Mouse (Mus musculus) hindbrain, embryonic 14.5 days (tissue): ENCODE results near the gene Arhgap19. TPM values are rescaled to one million over a fixed set of nuclear protein-coding genes. Genes with fewer than 3 reads are reported as not detected.

Experiments used
- ATAC-seq: fragments of 200-750 bp; cut with Nextera tagmentation; 2 replicates; pipeline ENCODE4 v1.8.0; 2017; ENCODE audit warnings: moderate number of reproducible peaks, mild to moderate bottlenecking, moderate TSS enrichment, moderate library complexity; ENCODE audit not compliant: low FRiP score
- DNase-seq: peaks from one replicate; pipeline ENCODE4 v3.0.0-alpha.2; 2015; ENCODE audit warnings: low spot score
- H3K27ac ChIP-seq: fragments of 300-500 bp; sonication (generic); 2 replicates; pipeline ENCODE4 v1.5.1; 2014; ENCODE audit warnings: mild to moderate bottlenecking, moderate library complexity
- H3K27me3 ChIP-seq: fragments of 300-500 bp; sonication (generic); 2 replicates; pipeline ENCODE4 v1.6.1; 2014; ENCODE audit warnings: mild to moderate bottlenecking, low read length, mixed read lengths; ENCODE audit not compliant: control insufficient read depth, insufficient read depth
- H3K36me3 ChIP-seq: fragments of 300-500 bp; sonication (generic); replicated peaks from 2 replicates; pipeline ENCODE4 v1.6.1; 2014; ENCODE audit not compliant: control insufficient read depth, insufficient read depth
- H3K4me1 ChIP-seq: fragments of 300-500 bp; sonication (generic); replicated peaks from 2 replicates; pipeline ENCODE4 v1.6.1; 2014; ENCODE audit warnings: antibody characterized with exemption, low read length, mixed read lengths; ENCODE audit not compliant: control insufficient read depth, insufficient read depth
- H3K4me2 ChIP-seq: fragments of 300-500 bp; sonication (generic); replicated peaks from 2 replicates; pipeline ENCODE4 v1.6.1; 2014; ENCODE audit warnings: mild to moderate bottlenecking, moderate library complexity
- H3K4me3 ChIP-seq: fragments of 300-500 bp; sonication (generic); replicated peaks from 2 replicates; pipeline ENCODE4 v1.5.1; 2014; ENCODE audit warnings: mild to moderate bottlenecking, low read length
- H3K9ac ChIP-seq: fragments of 300-500 bp; sonication (generic); 2 replicates; pipeline ENCODE4 v1.6.1; 2014
- H3K9me3 ChIP-seq: fragments of 300-500 bp; sonication (generic); 2 replicates; pipeline ENCODE4 v1.6.1; 2016; ENCODE audit warnings: low read length; ENCODE audit not compliant: control insufficient read depth
- WGBS: fragments of 180-500 bp; shearing (Covaris S2); extraction: QIAGEN DNeasy Blood & Tissue Kit; methylation state at CpG from one replicate; pipeline ENCODE4 v1.1.7; 2014; 5-methylcytosine and 5-hydroxymethylcytosine counted together
- polyA plus RNA-seq: library from polyadenylated mRNA; unstranded; fragments of >200 nt; fragmentation: Nextera tagmentation; extraction: Ambion mirVana; gene quantifications from 2 replicates; pipeline ENCODE4 v1.2.1, GENCODE M21; 2014

Gene Arhgap19
- polyA plus RNA-seq, 1 experiment from 2014 or later: 6.7 TPM

DNA sequence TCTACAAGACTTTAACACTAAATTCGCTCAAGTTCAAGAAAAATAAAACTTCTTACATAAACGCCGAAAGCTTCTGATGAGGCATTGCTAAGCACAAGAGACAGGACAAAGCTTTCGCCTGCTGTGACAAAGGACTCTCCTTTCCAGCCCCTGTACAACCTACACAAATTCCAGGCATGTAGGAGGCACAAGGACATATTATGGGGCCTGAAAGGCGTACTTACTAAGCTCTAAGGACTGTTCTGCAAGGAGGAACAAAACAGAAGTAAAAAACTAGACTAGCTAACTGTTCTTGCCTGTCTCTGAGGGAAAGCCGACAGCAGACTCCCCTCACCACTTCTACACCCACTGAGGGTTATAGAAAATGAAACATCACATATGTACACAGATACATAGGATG, 6.9 kb downstream of the Arhgap19 start:
- Histone ChIP-seq H3K36me3 (no peaks in the 10 kb centered on the region), H3K4me1 (no peaks in the 10 kb centered on the region), H3K4me3 (no peak overlapping the region), H3K9me3 (no peaks in the 10 kb centered on the region), H3K27me3 (no peaks in the 10 kb centered on the region), H3K4me2 (no peak overlapping the region), H3K27ac (no peak overlapping the region), H3K9ac (no peak overlapping the region)
- DNase-seq (no peak), ATAC-seq (no peak)
- WGBS: 76% methylated on average over 6 of the region's 6 CpGs

GRCm38 (mm10) chr19:41794017-41794416, 7.8 kb downstream of the Arhgap19 start:
- Histone ChIP-seq H3K36me3 (no peaks in the 10 kb centered on the region), H3K9me3 (no peaks in the 10 kb centered on the region)
- no peak for ATAC-seq

GRCm38 (mm10) chr19:41792934-41793486, 8.8 kb downstream of the Arhgap19 start:
- DNase-seq (no peak), ATAC-seq (no peak)
- Histone ChIP-seq H3K27me3 (no peaks in the 10 kb centered on the region), H3K4me3 (no peak overlapping the region), H3K27ac (no peak overlapping the region), H3K4me2 (no peak overlapping the region), H3K36me3 (no peaks in the 10 kb centered on the region), H3K9ac (no peak overlapping the region), H3K4me1 (no peaks in the 10 kb centered on the region), H3K9me3 (no peaks in the 10 kb centered on the region)
- WGBS: 81% methylated on average over 1 of the region's 1 CpGs

More at GRCm38 (mm10) chr19:41794017-41794416, 7.8 kb downstream of the Arhgap19 start:
- DNase-seq: no peak
- H3K9ac ChIP-seq: no peak overlapping the region
- no peaks in the 10 kb centered on the region for H3K4me1 ChIP-seq
- H3K4me3 ChIP-seq: no peak overlapping the region
- no peaks in the 10 kb centered on the region for H3K27me3 ChIP-seq
- H3K27ac ChIP-seq: no peak overlapping the region
- H3K4me2 ChIP-seq: no peak overlapping the region

DNA sequence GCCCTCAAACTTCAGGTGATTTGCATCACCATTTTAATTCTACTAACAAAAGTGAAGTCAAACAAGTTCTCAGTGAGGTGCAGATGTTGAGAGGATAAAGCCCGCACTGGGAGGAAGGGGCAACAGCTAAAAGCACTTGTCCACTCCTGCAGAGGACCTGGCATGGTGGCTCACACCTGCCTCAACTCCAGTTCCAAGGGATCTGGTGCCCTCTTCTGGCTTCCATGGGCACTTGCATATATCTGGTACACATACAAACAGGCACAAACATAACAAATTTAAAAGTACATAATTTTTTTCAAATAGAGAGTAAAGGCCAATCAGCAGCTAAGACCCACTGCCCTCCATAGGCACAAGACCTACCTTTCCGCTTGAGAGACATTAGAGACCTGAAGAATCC, 10.5 kb downstream of the Arhgap19 start:
- DNase-seq (no peak), ATAC-seq (no peak)
- Histone ChIP-seq H3K27ac (no peak overlapping the region), H3K9ac (no peak overlapping the region), H3K27me3 (no peaks in the 10 kb centered on the region), H3K4me3 (no peak overlapping the region), H3K36me3 (peaks cover 2% of the 10 kb centered on the region; the same call in 1 of the 2 replicates), H3K4me1 (no peaks in the 10 kb centered on the region), H3K9me3 (no peaks in the 10 kb centered on the region), H3K4me2 (no peak overlapping the region)
- 98% methylated on average over 2 of the region's 2 CpGs for WGBS

GRCm38 (mm10) chr19:41789110-41789961, 12.5 kb downstream of the Arhgap19 start:
- DNase-seq (no peak), ATAC-seq (no peak)
- Histone ChIP-seq H3K4me1 (no peaks in the 10 kb centered on the region), H3K4me3 (no peak overlapping the region), H3K9ac (no peak overlapping the region), H3K27me3 (no peaks in the 10 kb centered on the region), H3K36me3 (peaks cover 11% of the 10 kb centered on the region; the same call in 1 of the 2 replicates), H3K4me2 (no peak overlapping the region), H3K9me3 (no peaks in the 10 kb centered on the region), H3K27ac (no peak overlapping the region)
- 69% methylated on average over 10 of the region's 10 CpGs for WGBS

GRCm38 (mm10) chr19:41786896-41787295, 15.0 kb downstream of the Arhgap19 start:
- H3K9me3 ChIP-seq: no peaks in the 10 kb centered on the region
- H3K27ac ChIP-seq: no peak overlapping the region
- H3K9ac ChIP-seq: no peak overlapping the region
- ATAC-seq: no peak
- H3K4me2 ChIP-seq: no peak overlapping the region
- no peak overlapping the region for H3K4me3 ChIP-seq
- H3K4me1 ChIP-seq: no peaks in the 10 kb centered on the region
- no peaks in the 10 kb centered on the region for H3K27me3 ChIP-seq
- WGBS: 86% methylated on average over 1 of the region's 1 CpGs
- no peak for DNase-seq
- H3K36me3 ChIP-seq: peaks cover 11% of the 10 kb centered on the region; the same call in 1 of the 2 replicates

DNA sequence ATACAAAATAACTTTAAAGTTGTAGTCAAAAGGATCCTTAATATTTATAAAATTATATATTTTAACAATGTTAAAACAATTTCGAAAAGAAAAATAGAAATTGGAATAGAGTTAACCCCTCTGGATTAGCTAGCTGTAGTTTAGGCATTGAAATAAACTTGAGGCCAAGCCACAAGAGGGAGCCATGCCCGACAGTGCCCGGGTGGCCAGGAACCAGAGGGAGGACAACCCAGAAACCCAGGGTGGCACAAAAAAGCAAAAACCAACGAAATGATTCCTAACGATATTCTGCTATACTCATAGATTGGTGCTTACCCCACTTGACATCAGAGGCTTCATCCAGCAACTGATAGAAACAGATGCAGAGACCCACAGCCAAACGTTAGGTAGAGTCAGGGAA, 24.3 kb downstream of the Arhgap19 start:
- Histone ChIP-seq H3K9ac (no peak overlapping the region), H3K9me3 (no peaks in the 10 kb centered on the region), H3K4me2 (no peak overlapping the region), H3K4me1 (no peaks in the 10 kb centered on the region), H3K36me3 (peaks cover 23% of the 10 kb centered on the region), H3K27ac (no peak overlapping the region), H3K4me3 (no peak overlapping the region), H3K27me3 (no peaks in the 10 kb centered on the region)
- no peak for ATAC-seq
- no peak for DNase-seq
- WGBS: 87% methylated on average over 6 of the region's 6 CpGs

GRCm38 (mm10) chr19:41768711-41769110, 33.1 kb downstream of the Arhgap19 start:
- H3K27ac ChIP-seq: no peak overlapping the region
- H3K36me3 ChIP-seq: peaks cover 10% of the 10 kb centered on the region; the same call in 1 of the 2 replicates
- H3K4me1 ChIP-seq: no peaks in the 10 kb centered on the region
- H3K27me3 ChIP-seq: no peaks in the 10 kb centered on the region
- no peak for DNase-seq
- 95% methylated on average over 7 of the region's 7 CpGs for WGBS
- no peak overlapping the region for H3K9ac ChIP-seq
- ATAC-seq: no peak
- no peak overlapping the region for H3K4me2 ChIP-seq
- H3K9me3 ChIP-seq: no peaks in the 10 kb centered on the region
- H3K4me3 ChIP-seq: no peak overlapping the region

GRCm38 (mm10) chr19:41766628-41767027, 35.2 kb downstream of the Arhgap19 start:
- H3K27me3 ChIP-seq: no peaks in the 10 kb centered on the region
- H3K4me3 ChIP-seq: no peak overlapping the region
- H3K9ac ChIP-seq: no peak overlapping the region
- no peak for DNase-seq
- no peaks in the 10 kb centered on the region for H3K36me3 ChIP-seq
- WGBS: 77% methylated on average over 5 of the region's 5 CpGs
- H3K9me3 ChIP-seq: no peaks in the 10 kb centered on the region
- H3K4me2 ChIP-seq: no peak overlapping the region
- no peak for ATAC-seq
- H3K4me1 ChIP-seq: no peaks in the 10 kb centered on the region
- no peak overlapping the region for H3K27ac ChIP-seq
